Mouse (Mus musculus) brain, embryonic 14.5 days (tissue): ENCODE measurements at regions not wholly inside any gene's neighbourhood (a gene's known extent, or its start where the extent isn't known, plus 50 kb on each side); places are given as distances from the start of the nearest gene placed in this dataset.

Experiments used
- DNase-seq: peaks from one replicate; pipeline ENCODE4 v3.0.0-alpha.2; 2011; ENCODE audit warnings: low read depth
- CTCF ChIP-seq: fragments of 200-500 bp; IDR thresholded peaks from 2 replicates; pipeline ENCODE4 v1.5.1; 2012; ENCODE audit warnings: inconsistent platforms, mild to moderate bottlenecking, moderate library complexity, borderline replicate concordance; ENCODE audit not compliant: insufficient read depth, insufficient read length; ENCODE audit errors: extremely low read depth
- POLR2A ChIP-seq: fragments of 200-500 bp; IDR thresholded peaks from 2 replicates; pipeline ENCODE4 v1.6.1; 2012; ENCODE audit warnings: mild to moderate bottlenecking, inconsistent platforms, borderline replicate concordance; ENCODE audit not compliant: poor library complexity, insufficient read depth, insufficient read length, severe bottlenecking; ENCODE audit errors: extremely low read depth

DNA sequence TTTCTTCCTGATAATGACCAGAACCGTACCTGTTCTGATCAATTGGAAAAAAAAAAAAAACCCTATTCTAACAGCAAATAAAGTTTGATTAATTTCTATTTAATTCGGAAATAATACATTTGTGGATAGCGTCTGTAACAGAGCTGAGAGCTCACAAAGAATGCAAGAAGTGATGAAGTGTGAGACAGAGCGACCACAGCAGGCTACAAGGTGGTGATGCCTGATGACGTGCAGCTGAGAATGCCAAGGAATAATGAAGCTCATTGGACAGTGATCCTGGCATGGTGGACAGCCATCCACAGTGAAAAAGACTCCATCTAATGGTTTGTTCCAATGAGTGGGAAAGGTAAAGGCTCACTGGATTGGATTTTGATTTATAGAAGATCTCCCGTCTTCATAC lies 111.2 kb upstream of the Hand2 start:
- DNase-seq, result no peak
- TF ChIP-seq POLR2A (no peak), CTCF (no peak)

DNA sequence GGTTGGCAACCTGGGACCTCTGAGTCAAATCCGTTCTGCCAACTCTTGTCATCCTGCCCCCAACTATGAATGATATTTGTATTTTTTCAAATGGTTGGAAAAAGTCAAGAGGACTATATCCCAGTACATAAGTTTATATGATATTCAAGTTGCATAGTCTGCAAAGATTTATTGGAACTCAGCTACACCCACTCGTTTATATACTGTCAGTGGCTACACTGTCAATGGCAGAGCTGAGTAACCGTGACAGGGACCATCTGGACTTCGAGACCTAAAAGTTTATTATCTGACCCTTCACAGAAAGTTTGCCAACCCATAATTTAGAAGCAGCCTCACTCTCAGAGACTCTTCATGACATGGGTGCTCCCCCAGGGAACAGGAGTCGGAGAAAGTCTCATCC lies 107.7 kb upstream of the Hand2 start:
- no peak for DNase-seq
- TF ChIP-seq POLR2A (no peak), CTCF (no peak)

DNA sequence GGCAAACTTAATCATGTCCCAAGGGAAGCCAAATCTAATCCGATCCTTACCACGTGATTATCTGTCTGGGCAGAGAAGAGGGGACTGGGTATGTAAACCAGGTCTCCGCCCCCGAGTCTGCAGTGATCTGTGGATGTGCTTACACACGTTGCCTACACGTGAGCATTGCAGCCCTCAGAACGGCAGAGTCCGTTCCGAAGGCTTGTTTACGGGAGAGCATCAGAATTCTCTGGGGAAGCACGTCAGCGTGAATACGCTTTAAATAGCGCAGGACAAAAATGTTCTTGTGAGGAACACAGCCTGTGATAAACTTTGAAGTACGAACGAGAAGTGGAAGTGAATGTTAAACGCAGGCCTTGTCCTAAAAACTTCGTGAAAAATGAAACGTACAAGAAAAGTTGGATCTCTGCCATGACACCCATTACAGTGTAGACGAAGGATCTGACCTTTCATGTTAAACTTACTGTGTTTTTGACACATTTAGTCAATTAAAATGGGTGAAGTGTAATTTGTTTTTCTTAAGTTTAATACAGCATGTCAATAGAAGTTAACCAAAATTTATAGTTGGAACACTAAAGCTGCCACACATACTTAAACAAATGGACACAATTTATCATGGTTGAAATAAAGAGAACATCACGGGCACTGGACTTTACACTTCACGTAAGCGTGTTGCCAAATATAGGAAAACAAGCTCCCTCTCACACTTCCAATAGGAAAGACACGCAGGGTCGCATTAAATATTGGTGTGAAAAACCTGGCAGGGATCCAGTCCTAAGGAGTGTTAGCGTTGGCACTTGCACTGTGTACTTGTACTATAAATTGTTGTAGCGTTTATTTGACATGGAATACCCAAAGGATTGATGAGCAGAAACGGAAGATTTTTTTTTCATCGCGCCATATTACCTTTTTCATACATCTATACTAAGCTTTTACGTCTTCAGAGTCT lies 106.5 kb upstream of the Hand2 start:
- peak; percentile 3 for DNase-seq

DNA sequence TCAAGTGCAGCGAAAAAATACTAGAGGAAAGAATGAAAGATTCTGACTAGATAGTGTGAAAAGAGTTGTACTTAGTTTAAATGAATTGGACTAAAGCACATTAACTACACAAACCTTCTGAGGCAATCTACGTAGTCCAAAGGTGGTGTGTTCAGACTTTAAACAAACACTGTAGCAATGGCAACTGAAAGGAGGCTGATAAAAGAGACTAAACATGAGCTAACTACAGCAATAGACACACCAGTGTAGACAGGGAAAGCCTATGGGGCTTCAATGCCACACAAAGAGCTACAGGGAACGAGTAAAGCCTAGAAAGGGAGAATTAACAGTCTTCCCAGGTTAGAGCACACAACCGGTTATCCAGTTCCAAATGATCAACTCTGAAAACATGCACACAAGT lies 90.2 kb upstream of the Hand2 start:
- TF ChIP-seq POLR2A (no peak), CTCF (no peak)
- DNase-seq, result no peak

More for the DNA sequence above, 106.5 kb upstream of the Hand2 start:
- no peak for TF ChIP-seq POLR2A
- no peak for TF ChIP-seq CTCF

DNA sequence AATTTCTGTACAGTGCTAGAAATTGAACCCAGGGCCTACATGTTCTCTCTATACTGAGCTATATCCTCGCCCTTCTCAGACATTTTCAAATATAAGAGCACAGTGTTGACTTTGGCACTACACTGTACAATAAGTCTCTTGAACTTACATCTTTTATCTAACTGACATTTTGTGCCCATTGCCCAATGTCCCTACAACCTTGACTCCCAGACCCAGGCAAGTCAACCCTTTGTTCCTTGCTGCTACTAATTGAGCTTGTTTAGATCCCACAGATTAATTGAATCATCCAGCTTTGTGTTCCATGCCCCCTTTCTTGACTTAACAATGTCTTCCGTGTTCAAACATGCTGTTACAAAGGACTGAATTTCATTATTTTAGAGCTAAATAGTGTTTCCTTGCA lies 78.5 kb upstream of the Hand2 start:
- TF ChIP-seq POLR2A (no peak), CTCF (no peak)
- no peak for DNase-seq

DNA sequence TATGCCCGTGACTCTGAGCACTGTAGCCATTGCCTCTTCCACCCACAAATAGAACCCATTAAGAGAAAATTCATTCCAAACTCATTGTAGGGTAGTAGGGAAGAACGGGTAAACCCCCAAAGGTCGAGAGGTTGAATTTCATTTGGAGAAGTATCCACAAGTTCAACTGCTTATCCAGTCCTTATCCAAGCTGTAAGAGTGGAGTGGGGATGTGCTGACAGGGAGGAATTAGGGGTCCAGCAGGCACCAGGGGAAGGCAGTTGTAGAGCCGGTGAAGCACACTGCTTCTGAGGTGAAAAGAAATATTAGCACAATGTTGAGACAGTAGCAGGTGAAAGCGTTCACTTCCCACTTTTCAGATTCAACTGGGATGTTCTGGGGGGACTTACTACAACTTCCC lies 71.7 kb upstream of the Hand2 start:
- DNase-seq, result no peak
- TF ChIP-seq POLR2A, result no peak
- TF ChIP-seq CTCF, result no peak
